Mouse (Mus musculus) lung, postnatal 36 days (tissue): ENCODE data around the gene Scn1b.

ENCODE experiments used
- DNase-seq: peaks from one replicate; pipeline ENCODE4 v3.0.0; 2022; ENCODE audit warnings: mixed read lengths

The Scn1b gene

DNA sequence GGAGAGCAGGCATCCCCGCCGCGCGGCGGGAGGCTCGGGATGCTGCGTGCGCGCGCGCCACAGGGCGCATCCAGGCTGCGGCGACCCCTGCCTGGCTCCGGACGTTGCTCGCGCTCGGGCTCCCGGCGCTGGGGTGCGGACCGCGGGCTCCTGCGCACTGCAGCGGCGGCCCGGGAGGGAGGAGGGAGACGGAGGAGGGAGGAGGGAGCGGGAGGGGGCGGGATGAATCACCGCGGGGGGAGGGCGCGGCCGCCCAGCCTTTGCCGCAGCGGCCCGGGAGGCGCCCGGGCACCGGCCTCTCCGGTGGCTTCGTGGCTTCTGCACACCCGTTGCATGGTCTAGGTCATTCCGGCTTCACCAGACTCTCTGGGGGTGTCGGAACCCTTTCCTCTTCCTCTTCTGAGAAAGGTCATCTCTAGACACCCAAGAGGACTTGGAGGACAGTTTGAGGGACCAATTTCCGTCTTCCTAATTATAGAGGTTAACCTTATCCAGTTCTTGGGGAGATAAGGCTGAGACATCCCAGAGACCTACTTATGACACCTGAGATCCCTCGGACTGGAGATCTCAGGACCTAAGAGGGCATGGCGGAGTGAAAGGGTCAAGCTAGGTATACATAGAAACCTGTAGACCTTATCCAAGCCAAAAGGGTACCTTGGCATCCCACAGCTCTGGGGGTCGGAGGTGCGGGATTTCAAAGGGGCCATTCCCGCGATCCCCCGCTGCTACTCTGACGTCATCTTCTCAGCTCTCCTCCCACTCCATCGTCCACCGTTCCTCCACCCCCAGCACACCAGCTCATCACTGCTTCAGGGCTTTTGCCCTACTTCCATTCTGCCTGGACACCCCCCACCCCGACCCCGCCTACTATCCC, at the start of gene Scn1b:
Gene Scn1b (minus strand): TSS at position 153 of the 874 bp plus-strand sequence.
- peak; percentile 42 for DNase-seq

DNA sequence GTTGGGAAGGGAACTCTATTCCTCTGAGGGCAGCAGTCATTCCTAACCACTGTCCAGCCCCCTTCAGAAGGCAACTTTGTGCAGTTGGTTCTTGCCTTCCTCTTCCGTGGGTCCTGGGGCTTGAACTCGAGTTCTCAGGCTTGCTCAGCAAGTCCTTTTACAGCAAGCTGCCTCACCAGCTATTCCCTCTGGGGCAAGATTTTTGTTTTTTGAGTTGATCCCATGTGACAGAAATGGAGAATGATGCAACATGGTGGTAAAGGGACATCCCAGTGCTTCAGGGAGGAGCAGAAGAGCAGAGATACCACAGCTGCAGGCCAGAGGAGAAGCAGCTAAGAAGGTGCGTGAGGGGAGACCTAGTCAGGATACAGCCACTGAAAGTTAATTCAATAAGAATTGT, 48.3 kb upstream of the Scn1b start:
- no peak for DNase-seq

DNA sequence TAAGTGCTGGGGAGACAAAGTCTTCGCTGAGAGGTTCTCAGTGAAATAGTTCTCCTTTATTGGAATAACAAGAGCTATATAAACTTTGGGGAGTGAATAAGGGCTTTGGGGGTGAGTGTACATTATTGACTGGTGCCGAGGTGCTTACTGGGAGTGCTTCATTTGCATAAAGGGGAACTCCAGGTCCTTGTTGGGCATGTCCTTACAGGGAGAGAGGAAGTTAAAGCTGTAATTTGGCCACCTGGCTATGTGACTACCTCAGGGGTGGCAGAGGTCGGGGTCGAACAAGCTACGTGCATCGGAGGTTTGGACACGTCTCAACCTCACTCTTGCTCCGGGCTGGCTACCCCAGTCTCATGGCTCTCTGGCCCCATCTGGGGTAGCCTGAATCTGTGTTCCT, 47.7 kb upstream of the Scn1b start:
- DNase-seq = no peak

DNA sequence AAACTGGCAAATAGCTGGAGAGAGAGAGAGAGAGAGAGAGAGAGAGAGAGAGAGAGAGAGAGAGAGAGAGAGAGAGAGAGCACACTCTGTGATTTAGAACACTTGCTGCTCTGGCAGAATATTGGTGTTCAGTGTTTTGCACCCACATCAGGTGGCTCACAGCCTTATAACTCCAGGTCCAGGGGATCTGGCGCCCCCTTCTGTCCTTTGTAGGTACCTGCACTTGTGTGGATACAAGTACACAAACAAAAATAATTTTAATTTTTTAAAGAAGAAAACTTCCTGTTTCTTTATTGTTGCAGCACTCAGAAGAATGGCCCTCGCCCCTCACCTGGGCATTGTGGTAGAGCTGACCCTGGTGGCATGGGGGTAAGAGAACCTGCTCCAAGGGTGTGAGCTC, 45.4 kb upstream of the Scn1b start:
- DNase-seq = peak; percentile 73

DNA sequence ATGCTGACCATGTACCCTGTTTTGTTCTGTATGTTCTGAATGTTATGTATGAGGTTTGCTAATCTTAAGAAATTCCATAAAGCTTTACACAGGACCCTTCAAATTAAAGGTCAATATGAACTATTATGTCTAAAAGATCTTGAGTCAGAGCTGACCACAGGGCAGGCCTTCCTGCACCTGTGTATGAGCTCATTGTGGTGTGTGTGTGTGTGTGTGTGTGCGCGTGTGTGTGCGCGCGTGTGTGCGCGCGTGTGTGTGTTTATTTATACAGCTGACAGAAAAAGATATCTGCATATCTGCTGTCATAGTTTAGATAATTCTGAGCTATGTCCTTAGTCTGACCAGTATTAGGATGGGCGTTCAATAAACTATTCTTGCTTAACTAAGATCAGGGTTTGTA, 43.7 kb upstream of the Scn1b start:
- no peak for DNase-seq

DNA sequence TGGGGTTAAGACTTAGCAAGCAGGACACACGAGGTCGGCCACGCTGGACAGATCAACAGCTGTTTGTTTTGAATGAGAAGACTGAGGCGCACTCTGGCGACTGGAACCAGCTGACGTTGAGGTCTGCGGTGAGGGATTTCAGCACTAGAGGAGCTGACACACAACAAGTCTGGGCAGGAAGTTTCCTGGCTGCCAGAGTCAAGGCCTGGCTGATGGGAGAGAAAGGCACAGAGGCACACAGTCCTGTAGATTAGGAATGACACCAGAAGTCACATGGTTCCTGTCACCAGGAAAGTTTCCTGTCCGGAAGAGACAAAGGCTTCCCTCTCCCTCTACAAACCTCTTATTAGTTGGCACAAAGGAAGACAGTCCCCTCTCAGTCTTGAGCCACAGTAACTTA, 41.6 kb upstream of the Scn1b start:
- peak; percentile 52 for DNase-seq

DNA sequence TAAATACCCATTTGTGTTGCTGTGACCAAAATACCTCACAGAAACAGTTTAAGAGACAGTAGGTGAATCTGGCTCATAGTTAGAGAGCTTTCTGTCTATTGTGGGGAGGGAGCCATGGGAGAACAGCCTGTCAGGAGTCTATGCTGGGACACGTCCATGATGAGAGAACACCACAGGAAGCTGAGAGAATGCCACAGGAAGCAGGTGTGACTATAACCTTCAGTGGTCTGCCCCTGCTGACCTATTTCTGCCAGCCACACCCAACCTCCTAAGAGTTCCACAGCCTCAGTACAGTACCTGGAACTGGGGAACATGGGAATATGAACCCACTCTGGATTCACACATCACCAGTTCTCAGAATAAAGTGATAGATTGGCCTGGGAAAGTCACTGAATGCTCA, 37.9 kb upstream of the Scn1b start:
- DNase-seq = no peak

DNA sequence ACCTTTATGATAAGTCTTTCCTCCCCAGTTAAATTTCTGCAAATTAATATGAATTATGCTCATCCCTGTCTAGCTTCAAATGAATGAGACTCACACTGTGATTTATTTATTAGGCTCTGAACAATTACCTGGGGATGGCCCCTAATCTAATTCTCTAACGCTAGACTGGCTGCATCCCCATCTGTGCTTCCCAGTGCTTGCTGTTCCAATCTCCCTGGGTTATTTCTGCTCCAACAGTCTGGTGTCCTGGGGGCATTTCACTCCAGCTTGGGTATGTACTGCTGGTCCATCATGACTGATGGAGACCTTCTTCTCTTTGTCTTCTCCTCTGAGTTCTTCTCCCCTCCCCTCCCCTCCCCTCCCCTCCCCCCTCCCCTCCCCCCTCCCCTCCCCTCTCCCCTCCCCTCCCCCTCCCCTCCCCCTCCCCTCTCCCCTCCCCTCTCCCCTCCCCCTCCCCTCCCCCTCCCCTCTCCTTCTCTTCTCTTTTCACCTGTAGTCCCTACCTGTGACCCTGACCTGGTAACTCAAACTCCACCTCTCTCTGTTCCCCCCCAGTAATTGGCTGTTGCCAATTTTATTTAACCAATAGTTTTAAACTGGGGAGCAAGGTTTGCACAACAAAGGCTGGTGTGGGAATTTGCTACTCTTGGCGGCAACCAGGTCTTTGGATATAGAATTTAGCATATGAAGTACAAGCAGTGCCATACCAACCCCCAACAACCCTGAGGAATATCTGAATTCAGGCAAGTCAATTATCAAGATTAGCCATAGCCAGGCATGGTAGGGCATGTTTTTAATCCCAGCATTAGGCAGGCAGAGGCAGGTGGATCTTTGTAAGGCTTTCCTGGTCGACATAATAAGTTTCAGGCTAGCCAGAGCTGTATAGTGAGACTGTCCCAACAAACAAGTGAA, 37.1 kb upstream of the Scn1b start:
- DNase-seq = no peak

DNA sequence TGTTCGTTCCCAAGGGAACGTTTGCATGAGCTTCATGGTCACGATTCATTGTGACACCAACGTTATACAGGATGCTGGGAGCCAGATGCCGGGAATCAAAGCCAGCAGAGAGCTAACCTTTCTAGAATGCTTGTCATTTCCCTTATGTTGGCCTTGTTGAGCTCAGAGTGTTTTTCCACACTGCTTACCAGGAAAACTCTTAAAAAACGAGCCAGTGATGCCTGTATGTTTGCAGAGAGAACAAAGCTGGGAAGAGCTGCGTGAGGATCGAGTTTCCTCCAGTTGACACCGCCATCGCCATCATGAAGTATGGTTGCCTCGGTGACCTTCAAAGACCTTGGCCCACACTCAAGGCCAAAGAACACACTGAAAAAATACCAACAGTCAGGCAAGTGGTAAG, 35.5 kb upstream of the Scn1b start:
- DNase-seq = no peak

DNA sequence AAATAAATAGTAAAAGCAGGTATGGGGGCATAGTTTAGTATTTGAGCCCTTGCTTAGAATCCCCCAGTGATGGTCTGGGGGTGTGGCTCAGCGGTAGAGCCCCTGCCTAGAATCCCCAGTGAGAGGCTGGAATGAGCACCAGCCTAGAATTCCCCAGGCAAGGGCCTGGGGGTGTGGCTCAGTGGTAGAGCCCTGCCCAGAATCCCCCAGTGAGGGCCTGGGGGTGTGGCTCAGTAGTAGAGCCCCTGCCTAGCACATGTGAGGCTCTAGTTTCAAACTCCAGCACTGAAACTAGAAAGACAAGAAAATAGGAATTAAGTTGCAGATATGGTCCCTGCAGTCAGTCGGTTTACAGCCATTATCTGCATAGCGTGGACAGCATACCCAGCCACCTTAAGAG, 35.0 kb upstream of the Scn1b start:
- DNase-seq = no peak

DNA sequence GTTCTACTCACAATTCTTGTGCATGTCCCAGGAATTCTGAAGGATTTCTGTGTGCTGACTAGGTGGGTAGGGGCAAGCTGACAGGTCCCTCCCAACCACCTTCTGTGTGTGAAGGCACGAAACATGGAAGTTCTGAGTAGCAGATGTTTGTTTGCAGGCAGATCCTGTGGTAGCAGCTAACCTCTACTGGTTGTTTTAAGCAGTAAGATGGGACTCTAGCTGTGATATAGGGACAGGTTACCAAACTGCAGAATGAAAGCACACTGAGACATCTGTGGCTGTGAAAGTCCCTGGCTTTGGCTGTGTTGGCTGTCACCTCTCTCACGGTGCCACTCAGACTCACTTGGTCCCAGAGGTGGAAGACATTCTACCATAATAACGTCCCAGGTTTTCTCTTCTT, 34.4 kb upstream of the Scn1b start:
- no peak for DNase-seq

DNA sequence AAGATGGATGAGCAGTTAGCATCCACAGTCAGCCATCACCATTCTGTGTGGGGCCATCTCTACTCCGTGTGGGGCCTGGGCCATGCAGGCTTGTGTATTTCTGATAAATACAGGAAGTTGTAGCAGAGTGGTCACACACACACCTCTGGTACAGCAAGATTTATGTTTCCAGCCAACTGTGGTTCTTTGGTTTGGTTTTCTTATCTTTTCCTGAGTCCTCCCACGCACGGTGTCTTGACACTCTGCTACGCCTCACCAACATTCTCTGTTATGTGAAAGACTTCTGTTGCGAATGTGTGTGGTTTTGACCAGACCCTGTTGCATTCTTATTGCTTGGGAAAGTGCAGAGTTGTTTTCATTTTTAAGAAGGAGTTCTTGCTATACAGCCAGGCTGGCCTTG, 34.0 kb upstream of the Scn1b start:
- DNase-seq = peak; percentile 67

DNA sequence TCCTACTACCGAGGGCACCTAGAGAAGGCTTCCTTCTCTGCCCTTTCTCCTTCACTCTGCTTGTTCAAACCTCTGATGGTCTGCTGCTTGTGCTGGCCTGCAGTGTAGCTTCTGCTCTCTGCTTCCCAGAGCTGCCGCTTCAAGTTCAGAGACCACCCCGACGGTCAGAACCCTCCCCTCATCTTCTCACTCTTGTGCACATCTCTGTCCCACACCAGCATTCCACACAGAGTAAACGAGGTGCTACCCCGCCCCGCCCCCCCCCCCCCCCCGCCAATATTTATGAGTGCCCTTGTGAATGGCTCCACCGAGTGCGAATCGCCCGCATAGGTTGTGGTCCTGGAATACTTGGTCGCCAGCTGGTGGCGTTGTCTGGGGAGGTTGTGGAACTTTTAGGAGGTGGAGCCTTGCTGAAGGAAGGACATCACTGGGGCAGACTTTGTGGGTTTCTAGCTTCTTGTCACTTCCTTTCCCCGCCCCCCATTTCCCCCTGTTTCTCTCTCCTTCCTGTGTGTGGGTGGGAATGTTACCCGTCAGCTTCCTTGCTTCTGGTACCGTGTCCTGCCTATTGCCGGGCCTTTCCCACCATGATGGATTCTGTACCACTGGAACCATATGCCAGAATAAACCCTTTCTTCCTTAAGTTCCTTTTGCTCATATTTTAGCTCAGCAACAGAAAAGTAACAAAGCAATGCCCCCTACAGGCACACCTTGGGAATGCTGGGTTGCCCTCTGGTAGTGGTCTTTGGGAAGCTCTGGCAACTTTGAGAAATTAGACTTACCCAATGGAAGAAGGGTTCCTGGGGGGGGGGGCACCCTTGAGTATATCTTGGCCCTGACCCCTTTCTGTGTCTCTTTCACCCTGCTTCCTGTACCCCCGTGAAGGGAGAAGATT, 29.5 kb upstream of the Scn1b start:
- DNase-seq = peak; percentile 71

DNA sequence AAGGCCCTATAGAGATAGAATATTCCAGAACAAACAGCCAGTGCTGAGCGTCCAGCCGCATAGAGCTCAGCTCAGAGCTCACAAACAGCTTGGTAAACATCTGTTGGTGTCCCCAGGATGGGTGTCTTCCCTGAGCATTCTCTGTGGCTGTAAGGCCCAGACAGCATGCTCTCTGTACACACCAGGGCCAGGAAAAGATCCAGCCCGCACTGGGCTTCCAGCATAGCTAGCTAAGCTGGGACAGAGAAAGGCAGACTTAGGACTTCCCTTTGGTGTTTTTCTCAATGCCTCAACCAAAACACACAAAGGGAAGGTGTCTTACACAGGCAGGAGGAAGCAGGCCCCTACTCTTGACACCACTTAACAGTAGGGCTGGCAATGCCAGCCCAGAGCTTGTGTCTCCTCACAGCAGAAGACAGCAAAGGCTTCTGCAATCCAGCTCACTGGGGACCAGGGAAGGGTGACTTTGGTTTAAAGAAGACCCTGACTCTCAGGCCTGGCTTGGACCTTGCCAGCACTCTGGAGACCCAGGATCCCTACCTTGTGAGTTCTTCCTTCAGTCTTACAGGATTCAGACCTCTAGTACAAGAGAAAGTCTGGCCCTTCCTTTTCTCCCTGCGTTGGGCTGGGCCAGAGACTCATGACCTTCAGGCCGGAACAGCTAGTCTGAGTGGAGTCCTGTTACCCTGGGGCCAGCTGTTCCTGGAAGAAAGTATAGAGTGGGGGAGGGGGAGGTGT, 28.7 kb upstream of the Scn1b start, which contains the start of gene Gramd1a:
Gene Gramd1a (minus strand): TSS at position 601 of the 738 bp plus-strand sequence.
- no peak for DNase-seq

DNA sequence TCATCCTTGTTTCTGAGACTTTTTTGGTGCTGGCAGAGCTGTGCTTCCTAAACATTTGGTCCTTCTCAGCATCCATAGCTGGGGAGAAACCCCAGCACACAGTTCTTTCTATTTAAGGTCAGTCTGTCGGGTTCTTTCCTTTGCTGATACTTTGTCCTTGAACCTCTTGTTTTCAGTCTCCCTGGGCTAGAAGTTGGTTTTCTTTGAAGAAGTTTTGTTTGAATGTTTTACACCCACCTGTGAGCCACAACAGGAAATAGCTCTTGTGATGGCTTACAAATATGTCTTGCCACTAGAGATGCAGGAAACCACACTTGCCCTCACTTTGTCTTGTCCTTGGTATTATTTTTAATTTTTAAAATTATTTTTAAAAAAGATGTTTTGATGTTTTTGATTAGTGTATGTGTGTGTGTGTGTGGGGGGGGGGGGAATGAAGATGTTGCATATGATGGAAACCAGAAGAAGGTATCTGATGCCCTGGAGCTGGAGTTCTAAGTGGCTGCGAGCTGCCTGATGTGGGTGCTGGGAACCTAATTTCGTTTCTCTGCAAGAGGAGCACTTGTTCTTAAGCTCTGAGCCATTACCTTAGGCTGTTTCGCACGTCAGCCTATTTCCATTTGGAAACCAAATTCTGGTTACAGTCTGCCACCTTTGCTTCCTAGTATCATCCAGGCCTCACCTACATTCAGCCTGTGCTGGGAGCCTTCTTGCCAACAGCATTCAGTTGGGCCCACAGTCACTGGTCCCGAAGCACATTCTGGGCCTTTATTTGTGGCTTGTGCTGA, 26.9 kb upstream of the Scn1b start:
- no peak for DNase-seq

DNA sequence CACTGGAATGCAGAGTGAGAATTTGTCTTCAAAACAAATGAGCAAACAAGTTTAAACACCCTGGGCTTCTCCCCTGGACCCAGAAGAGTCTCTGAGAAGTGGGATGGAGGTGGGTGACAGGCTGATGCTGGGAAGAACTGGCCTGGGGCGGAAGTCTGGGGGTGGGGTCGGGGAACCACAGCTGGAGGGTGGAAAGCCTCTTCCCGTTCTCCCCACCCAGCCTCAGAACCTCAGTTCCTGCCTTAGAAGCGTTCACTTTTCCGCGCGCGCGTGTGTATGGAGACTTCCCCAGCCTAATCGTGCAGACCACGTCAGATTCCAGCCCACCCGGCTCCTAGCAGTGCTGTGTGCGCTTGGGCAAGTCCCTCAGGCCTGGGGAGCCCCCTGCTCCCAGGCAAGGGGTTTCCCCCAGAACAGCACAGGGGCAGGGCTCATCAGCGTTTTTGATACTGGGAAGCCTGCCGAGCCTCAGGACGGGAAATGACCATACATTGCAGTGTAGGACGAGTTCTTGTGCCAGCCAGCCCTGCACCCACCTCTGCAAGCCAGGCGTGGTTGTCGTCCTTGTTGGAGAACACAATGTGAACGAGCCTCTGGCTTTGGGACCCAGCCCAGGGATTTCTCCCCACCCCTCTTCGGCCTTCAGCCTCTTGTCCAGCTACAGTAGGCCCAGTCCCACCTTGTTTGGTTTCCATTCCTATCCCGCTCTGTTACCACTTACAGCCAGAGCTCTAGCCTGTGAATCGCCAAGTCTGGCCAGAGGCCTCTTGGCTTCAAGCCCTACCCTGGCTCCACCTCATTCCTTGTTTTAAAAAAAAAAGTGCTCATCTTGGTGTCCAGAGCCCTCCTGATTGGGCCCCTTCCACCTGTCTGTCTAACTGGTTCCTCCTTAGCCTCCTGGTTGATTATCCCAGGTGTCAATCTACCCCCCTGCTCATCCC, 24.8 kb upstream of the Scn1b start:
- DNase-seq = peak; percentile 80

DNA sequence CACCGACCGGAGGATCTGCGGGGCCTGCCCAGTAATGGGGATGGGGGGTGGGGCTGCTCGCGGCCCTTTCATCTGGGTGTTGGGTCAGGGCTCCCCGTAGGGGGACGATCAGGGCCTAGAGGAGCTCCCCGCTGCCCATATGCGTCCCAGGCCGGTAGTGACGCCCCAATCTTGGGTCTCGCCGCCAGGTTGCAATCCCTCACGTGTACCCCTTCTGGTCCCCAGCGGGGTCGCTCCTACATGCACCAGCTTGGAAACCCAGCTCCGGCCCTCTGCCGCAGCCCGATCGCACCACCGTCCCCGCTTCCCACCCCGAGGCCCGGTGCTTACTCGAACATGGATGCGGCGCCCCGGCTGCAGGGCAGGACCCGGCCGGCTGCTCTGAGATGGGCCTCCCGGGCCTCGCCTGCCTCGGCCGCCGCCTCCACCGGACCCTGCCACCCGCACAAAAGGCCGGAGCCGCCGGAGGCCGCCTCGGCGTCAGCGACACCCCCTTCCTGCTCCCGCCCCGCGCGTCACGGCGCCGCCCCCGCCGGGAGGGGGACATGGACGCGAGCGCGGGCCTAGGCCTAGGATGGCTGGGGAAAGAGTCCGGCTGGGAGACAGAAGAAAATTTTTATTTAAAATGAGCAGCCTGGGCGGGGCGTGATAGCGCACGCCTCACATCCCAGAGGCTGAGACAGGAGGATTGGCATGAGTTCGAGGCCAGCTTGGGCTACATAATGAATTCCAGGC, 23.9 kb upstream of the Scn1b start:
- DNase-seq = peak; percentile 92

DNA sequence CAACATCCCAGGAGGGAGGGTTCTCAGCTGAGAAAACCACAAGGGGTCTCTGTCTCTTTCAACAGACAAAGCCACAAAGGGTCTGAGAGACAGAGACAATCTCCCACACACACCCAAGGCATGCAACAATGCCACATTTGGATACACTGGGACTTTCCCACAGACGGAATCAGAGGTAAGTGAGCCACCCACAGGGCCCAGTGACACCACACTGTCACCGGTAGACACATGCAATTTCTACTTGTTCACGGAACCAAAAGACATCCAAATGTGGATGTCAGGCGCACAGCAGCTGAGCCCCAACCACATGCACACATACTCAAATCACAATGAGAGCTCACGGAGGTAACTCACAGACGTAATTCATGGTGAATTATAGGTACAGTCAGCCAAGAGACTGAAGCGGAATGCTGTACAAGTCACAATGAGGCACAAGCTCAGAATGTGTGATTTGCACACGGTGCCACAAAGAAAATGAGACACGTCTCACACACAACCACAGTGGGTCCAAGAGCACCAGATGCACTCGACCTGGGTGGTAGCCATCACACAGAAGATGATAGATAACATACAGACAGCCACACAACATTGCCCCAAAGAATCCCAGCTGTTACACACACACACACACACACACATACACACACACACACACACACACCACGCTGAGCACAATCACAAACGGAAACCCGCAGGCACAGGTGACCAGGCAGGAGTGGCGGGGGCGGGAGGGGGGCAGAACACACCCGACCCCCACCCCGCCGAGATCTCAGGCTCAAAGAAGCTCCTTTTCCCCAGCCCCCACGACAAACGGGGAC, 23.2 kb upstream of the Scn1b start:
- no peak for DNase-seq
